Mouse (Mus musculus) inflammation-experienced regulatory T-cells, adult 16 weeks (primary cell): ENCODE measurements around the gene Col9a3. TPM values are rescaled to one million over a fixed set of nuclear protein-coding genes. Genes with fewer than 3 reads are reported as not detected.

ENCODE experiments used
- polyA plus RNA-seq: library from polyadenylated mRNA; unstranded; fragments of 100-300 nt; shearing (Covaris generic); gene quantifications from one replicate; pipeline ENCODE4 v1.2.1, GENCODE M21; 2017

The Col9a3 gene
- 2.0 TPM for polyA plus RNA-seq

GRCm38 (mm10) chr2:180597490-180597889 lies at the start of gene Col9a3:
TSS of gene Col9a3 (plus strand) at chr2:180597790.

GRCm38 (mm10) chr2:180581002-180581401 lies 16.6 kb upstream of the Col9a3 start, which contains the start of gene Mrgbp:
TSS of gene Mrgbp (plus strand) at chr2:180581304.

GRCm38 (mm10) chr2:180589123-180589831 lies 8.3 kb upstream of the Col9a3 start, which contains the start of gene Ogfr:
TSS of gene Ogfr (plus strand) at chr2:180589245.

GRCm38 (mm10) chr2:180642555-180643260 lies 45.1 kb downstream of the Col9a3 start, which contains the start of gene Tcfl5:
TSS of gene Tcfl5 (minus strand) at chr2:180642708.

Other genes with a start within 250 kb of the Col9a3 start
- gene Slco4a1, start 141.5 kb upstream of the Col9a3 start, polyA plus RNA-seq, result 1.7 TPM
- gene Ntsr1, start 97.8 kb upstream of the Col9a3 start, polyA plus RNA-seq, result not detected
- 60.2 TPM for gene Mrgbp, start 16.5 kb upstream of the Col9a3 start, polyA plus RNA-seq
- 92.7 TPM for gene Ogfr, start 8.5 kb upstream of the Col9a3 start, polyA plus RNA-seq
- not detected for gene Tcfl5, start 44.9 kb downstream of the Col9a3 start, polyA plus RNA-seq
- 79.7 TPM for gene Dido1, start 112.2 kb downstream of the Col9a3 start, polyA plus RNA-seq
- 29.3 TPM for gene Gid8, start 112.3 kb downstream of the Col9a3 start, polyA plus RNA-seq
- 81.6 TPM for gene Slc17a9, start 127.5 kb downstream of the Col9a3 start, polyA plus RNA-seq
- not detected for gene Bhlhe23, start 179.1 kb downstream of the Col9a3 start, polyA plus RNA-seq